Mouse (Mus musculus) small intestine, adult 10 weeks (tissue): Measurements from ENCODE around the gene Hnrnpk. TPM values are rescaled to one million over a fixed set of nuclear protein-coding genes. Genes with fewer than 3 reads are reported as not detected.

Experiments
- polyA plus RNA-seq: library from polyadenylated mRNA; stranded (reverse); fragments of 350-450 nt; fragmentation: Illumina TruSeq; extraction: RNeasy Lipid Tissue Mini Kit (QIAGEN cat#74804); gene quantifications from one replicate; pipeline ENCODE4 v1.2.3, GENCODE M21; 2014; ENCODE audit warnings: low replicate concordance

Gene Hnrnpk
- 1,748 TPM for polyA plus RNA-seq

DNA sequence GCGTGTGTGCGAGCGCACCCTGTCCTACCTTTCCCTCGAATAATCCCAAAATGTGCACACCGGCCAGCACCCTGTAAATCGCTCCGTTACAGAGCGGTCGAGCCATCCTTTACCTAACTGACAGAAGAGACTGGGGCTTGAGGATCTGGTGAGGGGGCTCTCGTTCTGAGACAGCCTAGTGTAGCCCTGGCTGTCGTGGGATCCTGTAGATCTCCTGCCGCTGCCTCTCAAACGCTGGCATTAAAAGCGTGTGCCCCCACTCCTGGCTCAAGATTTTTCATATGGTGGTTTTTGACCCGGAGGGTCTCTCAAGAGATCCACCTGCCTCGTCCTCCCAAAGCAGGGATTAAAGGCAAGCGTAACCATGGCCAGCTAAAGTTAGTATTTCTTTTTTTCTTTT, at the start of gene Hnrnpk:
TSS of gene Hnrnpk (minus strand) at position 101 of the 400 bp plus-strand sequence.

DNA sequence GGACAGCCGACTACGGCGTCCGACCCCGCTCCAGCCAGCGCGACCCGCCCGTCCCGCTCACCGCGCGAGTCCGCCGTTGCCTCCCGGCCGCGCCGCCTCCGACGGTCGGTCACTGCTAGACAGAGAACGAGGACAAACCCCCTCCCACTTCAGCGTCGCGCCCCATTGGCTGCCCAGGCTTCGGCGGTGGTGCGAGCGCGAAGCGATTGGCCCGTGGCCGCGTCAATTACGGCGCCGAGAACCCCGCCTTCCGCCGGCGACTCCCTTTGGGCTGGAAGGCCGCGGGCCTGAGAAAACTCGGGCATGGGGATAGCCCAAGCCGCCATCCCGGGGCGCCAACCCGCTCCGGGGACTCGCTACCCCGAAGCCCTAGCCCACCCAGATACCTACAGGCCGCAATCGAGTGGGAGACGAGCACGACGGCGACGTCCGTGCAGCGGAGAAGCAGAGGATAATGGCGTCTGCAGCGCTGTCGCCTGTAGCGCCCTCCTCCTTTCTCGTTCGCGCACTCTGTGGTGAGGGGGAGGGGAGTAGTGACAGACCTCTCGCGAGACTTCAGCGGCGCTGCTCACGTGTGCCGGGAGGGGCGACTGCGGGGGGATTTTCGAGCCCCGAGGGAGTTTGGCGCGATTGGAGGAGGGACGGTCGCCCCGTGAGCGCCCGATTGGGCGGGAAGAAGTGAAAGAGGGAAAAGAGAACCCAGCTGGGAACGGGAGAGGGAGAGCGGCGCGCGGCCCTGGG, 970 bp downstream of the Hnrnpk start, which contains the start of gene Rmi1:
TSS of gene Rmi1 (plus strand) at position 246 of the 741 bp plus-strand sequence.

DNA sequence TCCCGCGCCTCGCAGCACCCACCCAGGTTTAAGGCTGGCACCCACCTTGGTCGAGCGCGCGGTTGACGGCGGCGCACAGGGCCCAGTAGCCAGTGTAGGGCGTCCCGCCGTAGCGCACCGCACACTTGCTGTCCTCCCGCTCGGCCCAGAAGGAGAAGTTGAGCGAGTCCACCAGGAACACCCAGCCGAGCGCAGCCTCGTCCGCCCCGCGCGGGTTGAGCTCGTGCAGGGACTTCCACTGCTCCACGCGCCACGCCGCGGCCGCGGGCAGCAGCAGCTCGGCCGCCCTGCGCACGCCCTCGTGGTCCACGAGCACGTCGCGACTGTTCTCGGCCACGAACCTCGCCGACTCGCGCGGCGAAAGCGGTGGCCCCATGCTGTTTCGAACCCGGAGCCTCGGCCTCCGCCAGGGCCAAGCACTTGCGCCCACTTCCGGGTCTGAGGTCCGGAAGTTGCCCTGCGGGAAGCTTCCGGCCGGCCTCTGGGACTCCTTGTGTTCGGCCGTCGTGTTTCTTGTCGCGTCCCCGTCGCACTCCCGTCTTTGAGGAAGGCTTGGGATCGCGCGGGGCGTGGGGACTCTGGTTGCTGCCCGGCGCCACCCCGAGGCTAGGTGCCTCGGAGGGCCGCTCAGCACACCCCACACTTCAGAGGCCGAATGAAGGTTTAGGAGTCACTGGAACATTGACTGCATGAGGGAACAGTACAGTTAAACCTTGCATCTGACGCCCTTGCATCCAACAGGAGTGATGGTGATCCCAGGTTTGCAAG, 18.2 kb downstream of the Hnrnpk start, which contains the start of gene 2210016F16Rik:
TSS of gene 2210016F16Rik (minus strand) at position 447 of the 768 bp plus-strand sequence.

DNA sequence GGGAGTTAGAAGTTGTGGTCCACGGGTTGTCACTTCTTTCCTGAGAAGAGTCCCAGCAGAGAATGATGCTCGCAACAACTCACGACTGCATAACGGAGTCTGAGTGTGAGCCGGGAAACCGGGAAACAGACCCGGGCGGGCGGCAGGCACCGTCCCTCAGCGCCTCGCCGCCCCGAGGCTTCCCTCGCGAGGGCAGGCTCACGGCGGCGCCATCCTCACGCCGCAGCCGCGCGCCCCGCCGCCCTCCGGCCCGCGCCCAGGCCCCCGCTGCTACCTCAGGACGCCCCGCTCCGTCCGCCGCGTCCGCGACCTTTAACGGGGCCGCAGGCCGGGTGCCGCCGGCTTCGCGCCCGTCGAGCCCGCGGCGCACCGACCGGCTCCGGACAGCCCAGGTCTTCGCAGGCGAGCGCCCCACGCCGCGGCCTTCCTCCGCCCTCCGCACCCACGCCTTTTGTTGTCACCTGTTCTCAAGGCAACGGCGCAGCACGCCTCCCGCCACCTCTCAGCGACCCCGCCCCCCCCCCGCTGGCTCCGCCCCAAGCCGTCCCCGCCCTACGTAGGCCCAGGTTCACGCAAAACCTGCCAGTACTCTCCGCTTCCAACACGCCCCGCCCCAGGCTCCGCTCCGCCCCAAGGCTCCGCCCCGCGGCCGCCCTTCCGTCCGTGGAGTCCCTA, 44.4 kb downstream of the Hnrnpk start, which contains the start of gene Kif27:
TSS of gene Kif27 (minus strand) at position 494 of the 675 bp plus-strand sequence.

Other genes with a start within 250 kb of the Hnrnpk start
- gene Idnk, start 245.7 kb downstream of the Hnrnpk start, polyA plus RNA-seq = 9.4 TPM
- gene Ubqln1, start 187.7 kb downstream of the Hnrnpk start, polyA plus RNA-seq = 188 TPM
- 29.1 TPM for gene Gkap1, start 127.6 kb downstream of the Hnrnpk start, polyA plus RNA-seq
- 2.0 TPM for gene Kif27, start 44.2 kb downstream of the Hnrnpk start, polyA plus RNA-seq
- gene 2210016F16Rik, start 18.1 kb downstream of the Hnrnpk start, polyA plus RNA-seq = 67.1 TPM
- 76.5 TPM for gene Rmi1, start 1.1 kb downstream of the Hnrnpk start, polyA plus RNA-seq
- gene Slc28a3, start 207.5 kb upstream of the Hnrnpk start, polyA plus RNA-seq = 8.1 TPM